ENCODE assay signal across 11 mouse cellular contexts in the genomic region with DNA sequence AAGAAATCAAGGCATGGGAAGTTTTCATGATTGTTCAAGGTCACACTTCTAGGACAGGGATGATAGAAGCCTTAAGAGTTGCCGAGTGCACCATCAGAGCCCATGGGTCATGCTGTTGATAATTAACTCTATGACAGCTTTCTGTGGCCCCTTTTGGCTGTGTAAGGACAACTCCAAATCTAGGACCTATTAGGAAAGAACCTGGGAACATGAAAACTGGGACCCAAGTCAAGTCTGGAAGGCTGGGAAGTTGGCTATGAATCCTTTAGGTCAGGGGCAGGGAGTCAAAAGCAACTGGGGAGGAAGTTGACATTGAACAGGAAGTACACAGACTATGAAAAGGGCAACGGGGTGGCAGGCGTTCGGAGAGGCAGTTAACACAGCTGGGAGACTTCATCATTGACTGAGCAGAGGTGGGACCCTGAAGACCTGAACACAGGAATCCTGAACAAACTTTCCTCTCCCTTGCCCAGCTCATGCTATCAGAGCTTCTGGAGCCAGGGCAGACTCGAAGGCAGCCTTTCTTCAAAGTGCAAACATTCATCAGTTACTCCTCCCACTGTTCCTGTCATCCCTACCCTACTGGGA.
DNase-seq lines count a peak whose midpoint lies in the region; ATAC-seq lines count a peak whose summit lies in the region.
"Had no signal": no experiment of that assay in that cellular context is flagged by ENCODE, and none has a peak within 500 bp of the region (broad histone marks: within the 10 kb centered on the region; RNA-seq: fewer than 3 reads in every experiment).

No protein-coding gene starts in this region.

- H3K9me3 ChIP-seq in neural tube, embryonic 11.5 days (ENCODE audit: control insufficient read depth, low read length), result no peaks in the 10 kb centered on the region

- H3K9ac ChIP-seq in neural tube, embryonic 11.5 days (ENCODE audit: low read length), result no peak overlapping the region
- H3K9ac ChIP-seq: lung, embryonic 14.5 days had no signal

- WGBS in neural tube, embryonic 11.5 days, result 60% methylated on average over 5 of the region's 5 CpGs

- H3K27me3 ChIP-seq in neural tube, embryonic 11.5 days (ENCODE audit: control insufficient read depth, insufficient read depth, low read length), result no peaks in the 10 kb centered on the region

- peak; percentile 4; the same call in 1 of the 2 replicates for ATAC-seq in neural tube, embryonic 11.5 days (ENCODE audit: insufficient read depth, low FRiP score, low TSS enrichment)

- H3K4me3 ChIP-seq in neural tube, embryonic 11.5 days (ENCODE audit: low read depth, low read length), result no peak overlapping the region
- H3K4me3 ChIP-seq: myocyte had no signal

- H3K4me1 ChIP-seq in neural tube, embryonic 11.5 days (ENCODE audit: control insufficient read depth, insufficient read depth, low read length), result peaks cover 9% of the 10 kb centered on the region

- H3K36me3 ChIP-seq in neural tube, embryonic 11.5 days (ENCODE audit: control insufficient read depth, insufficient read depth, low read length), result no peaks in the 10 kb centered on the region

- no peak overlapping the region for H3K27ac ChIP-seq in neural tube, embryonic 11.5 days (ENCODE audit: low read depth, low read length)

- DNase-seq in neural tube, embryonic 11.5 days (ENCODE audit: low spot score), result no peak
- no peak for DNase-seq in neural tube, embryonic 10.5 days (ENCODE audit: extremely low spot score, low spot score)
- DNase-seq in induced T-regulatory cell, adult 2 months (ENCODE audit: low read depth), result peak; percentile 6
- DNase-seq in kidney, postnatal 36 days, result peak; percentile 28 to 48
- DNase-seq in thymus, postnatal 36 days, result peak; percentile 42 to 55
- no peak for DNase-seq in gastrocnemius, postnatal 25 days
- no peak for DNase-seq in cerebellum, adult 11 months
- DNase-seq: heart, postnatal 4 days; layer of hippocampus, postnatal 36 days; lung, embryonic 14.5 days had no signal

- H3K4me2 ChIP-seq in neural tube, embryonic 11.5 days (ENCODE audit: low read depth), result no peak overlapping the region
- H3K4me2 ChIP-seq: lung, embryonic 14.5 days had no signal

Comparison
In these comparisons a context has a peak if more than half of its experiments do, and no peak if none do; other contexts are left out.
1. DNase-seq: peak in induced T-regulatory cell, adult 2 months (single experiment), kidney, postnatal 36 days (2 of 2) and thymus, postnatal 36 days (2 of 2); none in neural tube, embryonic 11.5 days (single experiment), neural tube, embryonic 10.5 days (single experiment), gastrocnemius, postnatal 25 days (single experiment) and cerebellum, adult 11 months (single experiment).